Mouse (Mus musculus): Measurements from ENCODE around the gene Fmc1.
"Not testable (repeated sequence)": the region's sequence is repeated elsewhere in the genome, so short reads cannot be mapped to it uniquely, and the experiment has no call there.

Fmc1 gene

GRCm38 (mm10) chr6:38533428-38534405 lies at the start of gene Fmc1:
Fmc1 (plus strand) TSS chr6:38533502.
- peak; percentile 99 for DNase-seq (ENCODE audit: low read depth)

GRCm38 (mm10) chr6:38492550-38492949 lies 40.8 kb upstream of the Fmc1 start:
- peak; percentile 70 for DNase-seq (ENCODE audit: low read depth)

GRCm38 (mm10) chr6:38495641-38496040 lies 37.7 kb upstream of the Fmc1 start:
- no peak for DNase-seq (ENCODE audit: low read depth)

DNA sequence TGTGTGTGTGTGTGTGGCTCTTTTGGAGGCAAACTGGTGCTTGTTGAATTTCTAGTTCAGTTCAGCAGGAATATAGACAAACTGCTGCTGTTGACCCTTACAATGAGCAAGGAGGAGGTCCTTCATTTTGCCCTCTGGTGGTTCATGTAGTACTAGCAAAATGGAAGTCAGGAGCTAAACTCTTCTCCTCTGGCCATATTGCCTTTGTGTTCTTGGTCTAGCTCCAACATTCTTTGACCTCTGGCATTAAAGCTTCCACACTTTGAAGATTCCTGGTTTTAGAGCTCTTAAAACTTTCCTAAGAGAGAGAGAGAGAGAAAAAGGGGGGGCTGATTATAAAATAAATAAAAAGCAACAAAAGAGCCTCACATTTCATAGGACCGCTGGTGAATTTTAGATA lies 21.2 kb upstream of the Fmc1 start:
- peak; percentile 39 for DNase-seq (ENCODE audit: low read depth)

DNA sequence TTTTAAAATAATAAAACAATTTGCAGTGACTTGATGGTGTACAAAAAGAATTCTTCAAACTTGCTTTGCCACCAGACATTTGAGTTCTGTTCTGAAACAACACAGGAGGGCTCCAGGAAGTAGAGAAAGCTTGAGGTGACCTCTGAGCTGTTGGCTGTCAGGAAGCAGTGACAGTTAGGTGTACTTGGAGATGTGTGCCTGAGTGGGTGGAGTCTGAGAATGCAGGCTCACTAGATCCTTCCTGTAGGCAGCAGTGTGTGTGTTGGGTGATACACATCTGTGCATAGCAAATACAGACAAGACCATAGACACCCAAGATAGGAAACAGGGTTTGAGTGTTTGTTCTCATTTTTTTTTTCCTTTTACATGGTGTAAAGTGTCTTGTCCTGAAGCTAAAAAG lies 20.5 kb upstream of the Fmc1 start:
- no peak for DNase-seq (ENCODE audit: low read depth)

- peak; percentile 53 for DNase-seq (ENCODE audit: low read depth)
Measured at GRCm38 (mm10) chr6:38515201-38515600, 18.1 kb upstream of the Fmc1 start.

DNA sequence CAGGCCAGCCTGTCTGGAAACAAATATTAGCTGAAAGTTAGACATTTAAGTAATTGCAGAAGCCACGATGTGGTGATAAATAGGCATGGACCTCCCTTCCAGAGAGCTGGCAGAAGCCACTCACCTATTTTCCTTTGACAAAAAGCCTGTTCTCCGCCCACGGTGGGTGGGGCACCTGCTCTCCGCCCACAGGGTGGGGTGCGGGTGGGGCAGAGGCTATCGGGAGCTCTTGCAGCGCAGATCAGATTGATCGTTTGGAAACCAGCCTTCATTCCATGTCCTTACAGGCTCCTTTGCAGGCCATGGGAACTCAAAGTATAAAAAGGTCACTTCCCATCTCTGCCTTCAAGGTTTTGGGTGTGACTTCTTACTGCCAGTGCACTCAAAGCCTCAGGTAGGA lies 9.5 kb upstream of the Fmc1 start:
- DNase-seq (ENCODE audit: low read depth): no peak

DNA sequence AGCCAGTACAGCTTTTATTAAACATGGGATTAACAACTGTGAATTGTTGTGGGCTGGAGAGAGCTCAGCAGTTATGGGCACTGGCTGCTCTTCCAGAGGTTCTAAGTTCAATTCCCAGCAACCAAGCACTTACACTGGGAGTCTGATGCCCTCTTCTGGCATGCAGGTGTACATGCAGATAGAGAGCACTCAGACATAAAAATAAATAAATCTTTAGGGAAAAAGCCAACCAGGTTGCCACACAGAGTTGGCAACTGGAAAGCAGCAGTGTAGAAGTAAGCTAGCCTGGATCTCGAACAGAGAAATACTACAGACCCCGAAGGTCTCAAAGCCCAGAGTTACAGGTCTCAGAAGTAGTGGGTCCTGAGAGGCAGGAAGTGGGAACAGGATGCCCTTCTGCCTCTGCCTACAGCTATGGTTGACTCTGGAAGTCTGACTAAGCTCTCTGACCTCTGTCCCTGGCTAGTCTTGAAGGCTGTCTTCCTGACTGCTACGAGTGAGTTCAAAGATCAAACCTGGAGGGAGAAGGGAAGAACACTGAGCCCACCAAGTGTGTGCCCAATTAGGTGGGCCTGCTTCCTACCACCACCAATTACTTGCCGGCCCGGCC lies 2.0 kb upstream of the Fmc1 start:
- peak; percentile 84 for DNase-seq (ENCODE audit: low read depth)

- DNase-seq (ENCODE audit: low read depth): peak; percentile 43
Measured at GRCm38 (mm10) chr6:38532500-38533420, 542 bp upstream of the Fmc1 start.

GRCm38 (mm10) chr6:38534640-38535365 lies 1.5 kb downstream of the Fmc1 start:
- DNase-seq (ENCODE audit: low read depth): peak; percentile 99

DNA sequence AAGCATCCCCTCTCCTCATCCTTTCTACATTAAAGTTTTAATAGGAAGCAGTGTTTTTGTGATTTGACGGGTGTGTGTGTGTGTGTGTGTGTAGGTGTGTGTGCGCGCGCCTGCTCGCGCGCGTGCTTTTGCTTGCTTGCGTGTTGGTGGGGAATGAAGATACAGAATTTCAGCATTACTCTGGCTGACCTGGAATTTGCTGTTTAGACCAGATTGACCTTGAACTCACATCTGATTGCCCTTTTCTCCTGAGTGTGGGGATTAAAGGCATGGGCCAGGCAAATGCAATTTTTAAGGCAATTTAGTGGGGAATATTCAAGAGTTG lies 2.0 kb downstream of the Fmc1 start:
- no peak for DNase-seq (ENCODE audit: low read depth)

GRCm38 (mm10) chr6:38535788-38536187 lies 2.5 kb downstream of the Fmc1 start:
- no peak for DNase-seq (ENCODE audit: low read depth)

- not testable (repeated sequence) for DNase-seq (ENCODE audit: low read depth)
Measured at GRCm38 (mm10) chr6:38544141-38544540, 10.8 kb downstream of the Fmc1 start.

GRCm38 (mm10) chr6:38547005-38547404 lies 13.7 kb downstream of the Fmc1 start:
- DNase-seq (ENCODE audit: low read depth): not testable (repeated sequence)

DNA sequence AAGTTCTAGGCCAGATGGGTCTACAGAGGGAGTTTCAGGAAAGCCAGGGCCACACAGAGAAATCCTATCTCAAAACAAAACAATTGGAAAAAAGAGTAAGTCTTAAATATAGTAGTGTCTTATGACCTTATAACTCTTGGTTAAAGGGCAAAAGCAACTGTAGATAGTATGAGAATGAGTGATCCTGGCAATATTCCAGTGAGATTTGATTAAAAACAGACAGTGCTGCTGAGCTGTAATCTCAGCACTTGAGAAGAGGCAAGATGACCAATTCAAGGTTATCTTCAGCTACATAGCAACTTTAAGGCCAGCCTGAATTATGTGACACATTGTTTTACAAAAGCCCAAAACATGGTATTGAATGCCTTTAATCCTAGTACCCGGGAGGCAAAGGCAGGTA lies 14.4 kb downstream of the Fmc1 start:
- peak; percentile 77 for DNase-seq (ENCODE audit: low read depth)

DNA sequence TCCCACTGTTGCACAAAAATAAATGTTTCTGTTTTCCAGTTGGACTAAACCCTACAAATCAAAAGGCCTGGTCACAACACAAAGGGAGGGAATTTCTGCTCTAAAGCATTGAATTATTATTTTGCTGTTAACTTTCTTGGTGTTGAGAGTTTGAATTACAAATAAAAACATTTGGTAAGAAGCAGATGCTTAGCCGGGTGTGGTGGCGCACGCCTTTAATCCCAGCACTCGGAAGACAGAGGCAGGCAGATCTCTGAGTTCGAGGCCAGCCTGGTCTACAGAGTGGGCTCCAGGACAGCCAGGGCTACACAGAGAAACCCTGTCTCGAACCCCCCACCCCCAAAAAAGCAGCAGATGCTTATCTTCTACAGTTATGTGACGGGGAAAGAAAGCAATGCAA lies 15.3 kb downstream of the Fmc1 start:
- not testable (repeated sequence) for DNase-seq (ENCODE audit: low read depth)

DNA sequence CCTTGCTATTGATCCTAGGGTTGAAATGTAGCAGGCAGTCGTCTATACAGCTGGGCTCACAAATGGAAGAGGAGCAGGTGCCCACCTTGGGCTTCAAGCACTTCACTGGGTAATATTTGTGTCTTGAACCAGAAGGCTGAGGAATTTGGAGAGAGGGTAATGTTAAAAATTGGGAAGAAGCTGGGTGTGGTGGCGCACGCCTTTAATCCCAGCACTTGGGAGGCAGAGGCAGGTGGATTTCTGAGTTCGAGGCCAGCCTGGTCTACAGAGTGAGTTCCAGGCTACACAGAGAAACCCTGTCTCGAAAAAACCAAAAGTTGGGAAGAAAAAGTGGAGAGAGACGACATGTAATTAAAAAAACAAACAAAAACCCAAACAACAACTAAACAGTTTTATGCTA lies 16.5 kb downstream of the Fmc1 start:
- not testable (repeated sequence) for DNase-seq (ENCODE audit: low read depth)

GRCm38 (mm10) chr6:38550250-38551061 lies 17.2 kb downstream of the Fmc1 start:
- peak; percentile 73 for DNase-seq (ENCODE audit: low read depth)

DNA sequence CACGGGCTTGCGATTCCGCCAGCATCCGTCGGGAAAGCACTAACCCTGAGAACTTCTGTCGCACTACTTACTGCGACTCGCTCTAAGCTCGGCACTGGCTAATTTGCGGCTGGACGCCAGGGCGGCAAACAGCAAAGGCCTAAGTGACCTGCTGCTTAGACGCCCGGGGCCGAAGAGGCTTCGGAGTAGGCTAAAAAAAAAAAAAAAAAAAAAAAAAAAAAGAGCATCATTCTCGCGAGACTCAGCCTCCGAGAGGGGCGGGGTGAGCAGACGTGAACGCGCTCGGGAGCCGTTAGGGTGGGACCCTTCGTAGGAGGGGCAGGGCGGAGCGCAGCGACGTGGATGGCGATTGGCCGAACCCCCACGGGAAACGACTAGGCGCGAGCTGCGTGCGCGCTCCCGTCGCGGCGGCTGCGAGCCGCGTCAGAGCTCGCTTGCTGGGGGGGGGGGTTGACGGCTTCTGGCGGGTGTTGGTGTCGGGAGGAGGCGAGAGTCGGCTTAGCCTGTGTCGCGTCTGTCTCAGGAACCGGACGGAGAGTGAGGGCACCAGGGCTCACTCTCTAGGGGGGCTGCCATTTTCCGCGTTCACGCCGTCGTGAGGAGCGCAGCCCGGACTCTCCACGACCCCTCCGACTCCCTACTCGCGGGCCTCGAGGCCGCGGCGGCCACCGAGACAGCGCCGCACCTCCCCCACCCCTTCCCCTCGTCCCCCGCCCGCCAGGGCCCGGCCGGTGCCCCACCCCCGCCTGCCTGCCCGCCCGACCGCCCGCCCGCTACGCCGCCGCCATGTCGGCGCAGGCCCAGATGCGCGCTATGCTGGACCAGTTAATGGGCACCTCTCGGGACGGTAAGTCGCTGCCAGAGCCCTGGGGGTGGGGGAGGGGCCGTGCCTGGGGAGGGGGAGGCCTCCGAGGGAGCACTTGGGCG lies 18.0 kb downstream of the Fmc1 start, which contains the start of gene Luc7l2:
Luc7l2 (plus strand) TSS at position 273 of the 927 bp plus-strand sequence.
- peak; percentile 99 for DNase-seq (ENCODE audit: low read depth)
